Mouse (Mus musculus): ENCODE results near the gene Dcaf15. TPM values are rescaled to one million over a fixed set of nuclear protein-coding genes. Genes with fewer than 3 reads are reported as not detected.

Dcaf15 gene
- polyA plus RNA-seq, 1 experiment from 2014 or later = 20.2 TPM

- H3K27me3 ChIP-seq = no peaks in the 10 kb centered on the region
- H3K9ac ChIP-seq = no peak overlapping the region
- no peak overlapping the region for H3K27ac ChIP-seq
- no peak overlapping the region for H3K4me3 ChIP-seq
- peaks cover 73% of the 10 kb centered on the region for H3K4me1 ChIP-seq (replicated peaks)
- ATAC-seq (ENCODE audit: low FRiP score) = no peak
- no peak overlapping the region for H3K4me2 ChIP-seq
- H3K9me3 ChIP-seq = no peaks in the 10 kb centered on the region
- peaks cover 16% of the 10 kb centered on the region for H3K36me3 ChIP-seq
- 85% methylated on average over 2 of the region's 2 CpGs for WGBS
These were observed 33.9 kb downstream of the Dcaf15 start for GRCm38 (mm10) chr8:84070667-84071066.

DNA sequence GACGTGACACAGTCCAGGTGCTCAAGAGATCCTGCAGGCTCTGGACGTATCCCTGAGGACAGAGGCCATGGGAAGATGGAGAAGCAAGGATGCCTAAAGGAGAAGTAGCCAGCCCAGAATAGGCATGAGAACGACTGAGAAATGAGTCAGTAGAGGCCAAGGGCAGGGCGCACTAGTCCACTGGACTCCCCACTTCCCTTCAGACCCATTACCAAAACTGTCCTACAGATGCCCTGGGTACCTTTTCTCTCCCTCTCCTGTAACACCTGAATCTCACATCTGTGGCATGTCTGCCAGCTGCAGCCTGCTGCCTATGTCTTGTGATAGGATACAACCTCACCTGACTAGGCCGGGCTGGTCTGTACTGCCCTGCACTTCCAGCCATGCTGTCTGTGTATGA, 34.3 kb downstream of the Dcaf15 start:
- Histone ChIP-seq H3K9ac (no peak overlapping the region), H3K4me2 (no peak overlapping the region), H3K4me1 (replicated peaks) (peaks cover 73% of the 10 kb centered on the region), H3K27ac (0 out of 2 replicates have a peak overlapping the region, but pooled peaks have one; percentile 27), H3K27me3 (no peaks in the 10 kb centered on the region), H3K4me3 (no peak overlapping the region), H3K36me3 (peaks cover 12% of the 10 kb centered on the region), H3K9me3 (no peaks in the 10 kb centered on the region)
- 87% methylated on average over 5 of the region's 5 CpGs for WGBS
- no peak for ATAC-seq (ENCODE audit: low FRiP score)

GRCm38 (mm10) chr8:84069750-84070149, 34.8 kb downstream of the Dcaf15 start:
- peaks cover 73% of the 10 kb centered on the region for H3K4me1 ChIP-seq (replicated peaks)
- peak overlapping the region; percentile 27 for H3K27ac ChIP-seq
- peaks cover 7% of the 10 kb centered on the region; the same call in 1 of the 2 replicates for H3K36me3 ChIP-seq
- H3K4me3 ChIP-seq = no peak overlapping the region
- no peak overlapping the region for H3K4me2 ChIP-seq
- no peaks in the 10 kb centered on the region for H3K27me3 ChIP-seq
- H3K9me3 ChIP-seq = no peaks in the 10 kb centered on the region
- WGBS = 58% methylated on average over 2 of the region's 2 CpGs
- peak overlapping the region; percentile 14; the same call in 1 of the 2 replicates for H3K9ac ChIP-seq
- no peak for ATAC-seq (ENCODE audit: low FRiP score)

DNA sequence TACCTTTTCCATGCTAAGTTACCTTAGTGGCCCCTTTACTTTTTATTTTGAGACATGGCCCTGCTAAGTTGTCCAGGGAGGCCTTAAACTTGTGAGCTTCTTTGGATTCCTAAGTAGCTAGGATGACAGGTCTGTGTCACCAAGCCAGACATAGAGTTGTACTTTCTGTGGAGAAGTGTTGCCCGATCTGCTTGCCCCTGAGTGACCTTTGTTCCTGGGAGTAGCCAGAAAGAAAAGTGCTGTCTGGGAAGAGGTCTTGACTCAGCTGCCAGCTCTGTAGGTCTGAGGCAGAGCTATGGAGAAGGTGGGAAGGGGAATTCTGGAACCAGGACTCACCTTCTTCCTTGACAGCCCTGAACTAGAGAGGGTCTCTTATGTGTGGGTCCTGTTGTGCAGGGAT, 35.4 kb downstream of the Dcaf15 start:
- Histone ChIP-seq H3K27me3 (no peaks in the 10 kb centered on the region), H3K4me1 (replicated peaks) (peaks cover 69% of the 10 kb centered on the region), H3K4me3 (no peak overlapping the region), H3K9ac (peak overlapping the region; percentile 14; the same call in 1 of the 2 replicates), H3K4me2 (no peak overlapping the region), H3K9me3 (no peaks in the 10 kb centered on the region), H3K27ac (peak overlapping the region; percentile 27; the same call in 1 of the 2 replicates), H3K36me3 (peaks cover 2% of the 10 kb centered on the region; the same call in 1 of the 2 replicates)
- no peak for ATAC-seq (ENCODE audit: low FRiP score)
- WGBS = 50% methylated on average over 1 of the region's 1 CpGs

- Histone ChIP-seq H3K9ac (0 out of 2 replicates have a peak overlapping the region, but pooled peaks have one; percentile 85), H3K4me3 (no peak overlapping the region)
These were observed 36.1 kb downstream of the Dcaf15 start for GRCm38 (mm10) chr8:84068316-84069035.

GRCm38 (mm10) chr8:84067911-84068310, 36.7 kb downstream of the Dcaf15 start:
- Histone ChIP-seq H3K9me3 (no peaks in the 10 kb centered on the region), H3K4me1 (replicated peaks) (peaks cover 56% of the 10 kb centered on the region), H3K4me3 (peak overlapping the region; percentile 88), H3K9ac (peak overlapping the region; percentile 85), H3K27me3 (no peaks in the 10 kb centered on the region), H3K4me2 (peak overlapping the region; percentile 54), H3K36me3 (no peaks in the 10 kb centered on the region), H3K27ac (no peak overlapping the region)
- ATAC-seq (ENCODE audit: low FRiP score) = no peak
- 90% methylated on average over 7 of the region's 7 CpGs for WGBS

More at GRCm38 (mm10) chr8:84068316-84069035, 36.1 kb downstream of the Dcaf15 start:
- ATAC-seq (ENCODE audit: low FRiP score) = no peak
- peaks cover 62% of the 10 kb centered on the region for H3K4me1 ChIP-seq (replicated peaks)
- H3K36me3 ChIP-seq = no peaks in the 10 kb centered on the region
- H3K27me3 ChIP-seq = no peaks in the 10 kb centered on the region
- peak overlapping the region; percentile 54 for H3K4me2 ChIP-seq
- no peaks in the 10 kb centered on the region for H3K9me3 ChIP-seq
- no peak overlapping the region for H3K27ac ChIP-seq
- WGBS = 81% methylated on average over 12 of the region's 12 CpGs

DNA sequence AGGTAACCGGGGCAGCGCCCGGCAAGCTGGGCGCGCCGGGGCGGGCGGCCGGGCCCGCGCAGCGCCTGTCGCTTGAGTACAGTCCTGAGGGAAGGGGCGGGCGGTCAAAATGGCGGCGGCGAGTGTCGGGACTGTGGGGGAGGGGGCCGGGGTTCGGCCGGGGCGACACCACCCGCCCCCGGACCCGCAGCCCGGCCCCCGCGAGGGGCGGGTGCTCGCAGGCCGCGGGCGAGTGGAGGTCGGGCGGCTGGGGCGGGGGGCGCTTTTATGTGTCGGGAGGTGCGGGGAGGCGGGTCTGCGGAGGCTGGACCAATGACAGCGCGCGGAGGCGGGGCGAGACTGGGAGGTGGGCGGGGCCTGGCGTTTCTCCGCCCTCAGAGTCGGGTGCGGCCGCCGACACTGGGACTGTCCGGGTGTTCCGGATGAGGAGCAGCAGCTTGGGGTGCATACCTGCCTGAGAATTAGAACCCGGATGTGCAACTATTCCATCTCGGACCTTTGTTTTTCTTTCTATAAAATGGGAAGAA, 37.5 kb downstream of the Dcaf15 start:
- H3K4me3 ChIP-seq = peak overlapping the region; percentile 88
- WGBS = under 1% methylated on average over 46 of the region's 58 CpGs
- H3K4me2 ChIP-seq = peak overlapping the region; percentile 54
- no peaks in the 10 kb centered on the region for H3K36me3 ChIP-seq
- no peaks in the 10 kb centered on the region for H3K9me3 ChIP-seq
- H3K27ac ChIP-seq = peak overlapping the region; percentile 97
- no peaks in the 10 kb centered on the region for H3K27me3 ChIP-seq
- peak overlapping the region; percentile 85 for H3K9ac ChIP-seq
- H3K4me1 ChIP-seq (replicated peaks) = peaks cover 48% of the 10 kb centered on the region
- ATAC-seq (ENCODE audit: low FRiP score) = peak; percentile 74

GRCm38 (mm10) chr8:84066291-84066930, 38.2 kb downstream of the Dcaf15 start, which contains the start of gene Rfx1:
Gene Rfx1, plus strand, starts transcription at chr8:84066834.
- under 1% methylated on average over 51 of the region's 51 CpGs for WGBS
- H3K4me1 ChIP-seq (replicated peaks) = peaks cover 41% of the 10 kb centered on the region
- no peaks in the 10 kb centered on the region for H3K9me3 ChIP-seq
- peak within 1 kb of the TSS; percentile 80 for H3K4me2 ChIP-seq
- H3K27ac ChIP-seq = peak within 1 kb of the TSS; percentile 97
- H3K36me3 ChIP-seq = no peaks in the 10 kb centered on the region
- H3K4me3 ChIP-seq = peak within 1 kb of the TSS; percentile 88
- no peaks in the 10 kb centered on the region for H3K27me3 ChIP-seq
- H3K9ac ChIP-seq = peak within 1 kb of the TSS; percentile 85
- peak; percentile 98 for ATAC-seq (ENCODE audit: low FRiP score)

GRCm38 (mm10) chr8:84065457-84066072, 39.0 kb downstream of the Dcaf15 start:
- Histone ChIP-seq H3K4me3 (peak overlapping the region; percentile 88), H3K9me3 (no peaks in the 10 kb centered on the region), H3K27me3 (no peaks in the 10 kb centered on the region), H3K4me2 (peak overlapping the region; percentile 80), H3K27ac (peak overlapping the region; percentile 88), H3K9ac (peak overlapping the region; percentile 76), H3K4me1 (replicated peaks) (peaks cover 35% of the 10 kb centered on the region), H3K36me3 (no peaks in the 10 kb centered on the region)
- WGBS = 23% methylated on average over 5 of the region's 5 CpGs
- ATAC-seq (ENCODE audit: low FRiP score) = no peak

- no peak for ATAC-seq (ENCODE audit: low FRiP score)
- peak within 1 kb of the TSS; percentile 76 for H3K9ac ChIP-seq
- peak within 1 kb of the TSS; percentile 80 for H3K4me2 ChIP-seq
- H3K27ac ChIP-seq = peak within 1 kb of the TSS; percentile 88
- peak within 1 kb of the TSS; percentile 88 for H3K4me3 ChIP-seq
- H3K36me3 ChIP-seq = no peaks in the 10 kb centered on the region
- no peaks in the 10 kb centered on the region for H3K27me3 ChIP-seq
- H3K4me1 ChIP-seq (replicated peaks) = peaks cover 30% of the 10 kb centered on the region
- WGBS = 96% methylated on average over 1 of the region's 1 CpGs
- no peaks in the 10 kb centered on the region for H3K9me3 ChIP-seq
These were observed 39.5 kb downstream of the Dcaf15 start, which contains the start of gene Gm10643 for GRCm38 (mm10) chr8:84065037-84065436. Gene Gm10643, minus strand, starts transcription at chr8:84065137.

DNA sequence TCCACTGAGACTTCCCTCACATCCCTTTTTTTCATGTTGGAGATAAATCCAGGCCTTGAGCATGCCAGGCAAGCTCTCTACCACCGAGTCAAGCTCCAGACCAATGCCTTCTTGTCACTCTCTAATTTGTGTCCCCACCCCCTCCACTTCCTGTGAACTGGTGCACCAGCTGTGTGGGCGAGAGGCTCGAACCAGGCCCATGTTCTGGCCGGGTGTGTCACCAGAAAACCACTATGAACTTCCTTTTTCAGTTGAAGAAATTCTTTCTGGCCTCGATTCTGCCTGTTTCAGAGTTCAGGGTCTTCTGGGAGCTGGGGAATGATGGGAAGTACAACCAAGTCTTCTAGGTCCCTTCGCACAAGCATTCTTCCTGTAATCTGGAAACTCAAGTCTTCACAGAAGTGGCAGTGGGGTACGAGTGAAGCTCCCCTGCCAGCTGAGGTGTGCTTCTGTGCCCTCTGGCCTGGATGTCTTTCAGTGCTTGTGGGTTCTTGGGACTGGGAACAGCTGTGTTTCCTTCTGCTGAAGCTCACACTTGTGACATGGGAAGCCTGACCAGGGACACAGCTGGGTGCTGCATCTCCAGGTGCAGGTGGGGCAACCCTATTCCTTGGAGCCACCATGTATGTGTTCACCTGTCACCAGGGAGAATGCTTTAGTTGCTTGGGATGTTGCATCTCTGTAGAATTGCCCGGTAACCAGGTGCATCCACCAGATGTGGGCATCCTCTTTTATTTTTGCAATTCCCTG, 40.5 kb downstream of the Dcaf15 start:
- H3K36me3 ChIP-seq = no peaks in the 10 kb centered on the region
- ATAC-seq (ENCODE audit: low FRiP score) = no peak
- WGBS = 76% methylated on average over 8 of the region's 8 CpGs

More for the DNA sequence above, 40.5 kb downstream of the Dcaf15 start:
- Histone ChIP-seq H3K27ac (no peak overlapping the region), H3K9ac (no peak overlapping the region), H3K4me3 (no peak overlapping the region), H3K4me2 (no peak overlapping the region), H3K27me3 (no peaks in the 10 kb centered on the region), H3K4me1 (replicated peaks) (peaks cover 20% of the 10 kb centered on the region), H3K9me3 (no peaks in the 10 kb centered on the region)
